Mouse (Mus musculus) v-Abl transformed pro-B cells (cell line): ENCODE measurements around the gene 4933415A04Rik.

Experiments used
- in situ Hi-C, 2 experiments: fragments of 400-800 bp; cut with MboI; formaldehyde crosslinking; loops; one replicate each; pipeline ENCODE4 v1.15.1; 2025; ENCODE audit not compliant: unreplicated experiment in 2 of 2

4933415A04Rik gene

GRCm38 (mm10) chr11:43586324-43587090 is at the start of gene 4933415A04Rik:
Gene 4933415A04Rik (plus strand): TSS chr11:43587040.
- in situ Hi-C loops, result loop anchor here (5.0 to 10.0 kb wide), 2 partner anchors 92 to 94 kb away; no protein-coding TSS in a partner anchor

- in situ Hi-C loops, result no loop called here
Observed at GRCm38 (mm10) chr11:43537074-43537473, 49.8 kb upstream of the 4933415A04Rik start.

GRCm38 (mm10) chr11:43539863-43540262 is 47.0 kb upstream of the 4933415A04Rik start:
- in situ Hi-C loops, result no loop called here

- in situ Hi-C loops, result no loop called here
Observed at GRCm38 (mm10) chr11:43543711-43544466, 43.0 kb upstream of the 4933415A04Rik start.

GRCm38 (mm10) chr11:43544819-43545218 is 42.0 kb upstream of the 4933415A04Rik start:
- in situ Hi-C loops, result no loop called here

- in situ Hi-C loops, result no loop called here
Observed at GRCm38 (mm10) chr11:43545873-43546475, 40.9 kb upstream of the 4933415A04Rik start.

- in situ Hi-C loops, result no loop called here
Observed at GRCm38 (mm10) chr11:43546678-43547077, 40.2 kb upstream of the 4933415A04Rik start.

- in situ Hi-C loops, result no loop called here
Observed at GRCm38 (mm10) chr11:43548148-43548547, 38.7 kb upstream of the 4933415A04Rik start.

GRCm38 (mm10) chr11:43548657-43549435 is 38.0 kb upstream of the 4933415A04Rik start:
- in situ Hi-C loops, result no loop called here

- in situ Hi-C loops, result no loop called here
Observed at GRCm38 (mm10) chr11:43549701-43550100, 37.1 kb upstream of the 4933415A04Rik start.

- in situ Hi-C loops, result no loop called here
Observed at GRCm38 (mm10) chr11:43551756-43552155, 35.1 kb upstream of the 4933415A04Rik start.

- in situ Hi-C loops, result no loop called here
Observed at GRCm38 (mm10) chr11:43552675-43553074, 34.2 kb upstream of the 4933415A04Rik start.

GRCm38 (mm10) chr11:43556538-43556937 is 30.3 kb upstream of the 4933415A04Rik start:
- in situ Hi-C loops, result no loop called here

- in situ Hi-C loops, result no loop called here
Observed at GRCm38 (mm10) chr11:43559515-43560292, 27.1 kb upstream of the 4933415A04Rik start.

- in situ Hi-C loops, result no loop called here
Observed at GRCm38 (mm10) chr11:43563654-43564244, 23.1 kb upstream of the 4933415A04Rik start.

GRCm38 (mm10) chr11:43565414-43565813 is 21.4 kb upstream of the 4933415A04Rik start:
- in situ Hi-C loops, result no loop called here

- in situ Hi-C loops, result no loop called here
Observed at GRCm38 (mm10) chr11:43565852-43566251, 21.0 kb upstream of the 4933415A04Rik start.

GRCm38 (mm10) chr11:43566696-43567095 is 20.1 kb upstream of the 4933415A04Rik start:
- in situ Hi-C loops, result no loop called here

- in situ Hi-C loops, result no loop called here
Observed at GRCm38 (mm10) chr11:43568263-43568662, 18.6 kb upstream of the 4933415A04Rik start.
